Mouse (Mus musculus): ENCODE measurements around the gene Rer1.

- no peak for TF ChIP-seq CTCF (IDR thresholded peaks at IDR 0.05; ENCODE audit: borderline replicate concordance, extremely low read depth, insufficient read depth, insufficient read length)
- no peak for TF ChIP-seq POLR2A (IDR thresholded peaks at IDR 0.05; ENCODE audit: borderline replicate concordance, extremely low read depth, insufficient read depth, insufficient read length, poor library complexity, severe bottlenecking)
Observed at GRCm38 (mm10) chr4:155125310-155125709, 39.1 kb upstream of the Rer1 start.

Measured in brain, embryonic 14.5 days (tissue).